Mouse (Mus musculus): ENCODE results near the gene Fetub.

GRCm38 (mm10) chr16:22937631-22938030 is 19.5 kb downstream of the Fetub start:
- TF ChIP-seq GATA1 (IDR thresholded peaks at IDR 0.05; ENCODE audit: low read length) (no peak), TAL1 (IDR thresholded peaks at IDR 0.05; ENCODE audit: low read length) (no peak)

Data from erythroblast, embryonic 14.5 days (primary cell).